Mouse (Mus musculus) olfactory bulb, adult 2 months (tissue): ENCODE measurements at regions not wholly inside any gene's neighbourhood (a gene's known extent, or its start where the extent isn't known, plus 50 kb on each side); places are given as distances from the start of the nearest gene placed in this dataset.
"Not testable (repeated sequence)": the region's sequence is repeated elsewhere in the genome, so short reads cannot be mapped to it uniquely, and the experiment has no call there.

ENCODE experiments used
- CTCF ChIP-seq: fragments of 200-500 bp; IDR thresholded peaks from 2 replicates; pipeline ENCODE4 v1.5.1; 2012; ENCODE audit warnings: low read depth, mild to moderate bottlenecking, low read length, moderate library complexity; ENCODE audit not compliant: insufficient read depth
- POLR2A ChIP-seq: fragments of 200-500 bp; IDR thresholded peaks from 2 replicates; pipeline ENCODE4 v1.6.1; 2012; ENCODE audit warnings: mild to moderate bottlenecking, low read depth, low read length, moderate library complexity; ENCODE audit not compliant: insufficient read depth

DNA sequence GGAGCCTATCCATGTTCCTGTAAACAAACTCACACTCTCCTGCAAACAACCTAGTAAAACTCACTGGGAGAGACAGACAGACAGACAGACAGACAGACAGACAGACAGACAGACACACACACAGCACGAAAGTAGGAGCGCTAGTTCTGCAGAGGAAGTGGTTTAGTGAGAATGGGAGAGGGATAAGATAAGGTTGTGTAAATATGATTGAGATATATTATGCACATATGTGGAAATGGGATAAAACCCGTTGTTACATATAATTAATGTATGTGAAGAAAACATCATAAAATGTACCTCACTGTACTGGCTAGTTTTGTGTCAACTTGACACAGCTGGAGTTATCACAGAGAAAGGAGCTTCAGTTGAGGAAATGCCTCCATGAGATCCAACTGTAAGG, 85.9 kb upstream of the Palmd start:
- TF ChIP-seq CTCF, POLR2A: not testable (repeated sequence)
